Mouse (Mus musculus): Measurements from ENCODE around the gene Mmp23. TPM values are rescaled to one million over a fixed set of nuclear protein-coding genes. Genes with fewer than 3 reads are reported as not detected.

Gene Mmp23
- total RNA-seq (2023): under 1 TPM in 1 of 2 experiments, not detected in 1; 0.36 TPM

DNA sequence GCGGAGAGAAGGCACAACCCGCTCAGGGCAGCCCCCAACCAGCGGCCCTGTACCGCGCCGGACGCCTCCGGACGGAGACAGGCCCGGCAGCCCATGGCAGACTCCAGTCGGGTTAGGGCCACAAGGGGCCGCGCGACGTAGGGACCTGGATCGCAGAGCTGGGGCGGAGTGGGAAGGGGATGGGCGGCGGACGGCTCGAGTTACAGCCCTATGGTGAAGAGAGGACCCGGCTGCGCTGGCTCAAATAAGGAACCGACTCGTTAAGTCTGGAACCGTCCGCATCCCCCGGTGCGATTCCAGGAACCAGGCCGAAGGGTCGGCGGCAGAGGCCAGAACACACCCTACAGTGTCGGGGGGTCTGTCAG is at the start of gene Mmp23:
TSS of gene Mmp23 (minus strand) at position 299 of the 365 bp plus-strand sequence.

DNA sequence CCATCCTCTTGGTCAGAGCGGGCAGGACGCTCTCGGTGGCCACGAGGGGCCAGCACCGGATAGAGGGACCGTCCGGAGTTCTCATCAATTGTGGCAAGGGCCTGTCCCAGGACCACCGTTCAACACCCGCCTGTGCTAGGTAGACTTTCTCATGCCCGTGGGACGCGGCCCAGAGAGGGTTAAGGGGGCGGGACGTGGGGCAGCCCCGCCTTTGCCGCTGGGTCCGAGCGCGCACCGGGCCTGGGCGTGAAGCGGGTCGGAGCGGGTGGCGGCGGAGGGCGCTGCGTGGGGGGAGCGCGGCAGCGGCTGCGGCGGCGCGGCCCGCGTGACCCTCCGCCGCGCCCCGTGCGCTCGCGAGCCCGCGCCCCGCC is 40.9 kb upstream of the Mmp23 start, which contains the start of gene Fndc10:
TSS of gene Fndc10 (plus strand) at position 232 of the 371 bp plus-strand sequence.

DNA sequence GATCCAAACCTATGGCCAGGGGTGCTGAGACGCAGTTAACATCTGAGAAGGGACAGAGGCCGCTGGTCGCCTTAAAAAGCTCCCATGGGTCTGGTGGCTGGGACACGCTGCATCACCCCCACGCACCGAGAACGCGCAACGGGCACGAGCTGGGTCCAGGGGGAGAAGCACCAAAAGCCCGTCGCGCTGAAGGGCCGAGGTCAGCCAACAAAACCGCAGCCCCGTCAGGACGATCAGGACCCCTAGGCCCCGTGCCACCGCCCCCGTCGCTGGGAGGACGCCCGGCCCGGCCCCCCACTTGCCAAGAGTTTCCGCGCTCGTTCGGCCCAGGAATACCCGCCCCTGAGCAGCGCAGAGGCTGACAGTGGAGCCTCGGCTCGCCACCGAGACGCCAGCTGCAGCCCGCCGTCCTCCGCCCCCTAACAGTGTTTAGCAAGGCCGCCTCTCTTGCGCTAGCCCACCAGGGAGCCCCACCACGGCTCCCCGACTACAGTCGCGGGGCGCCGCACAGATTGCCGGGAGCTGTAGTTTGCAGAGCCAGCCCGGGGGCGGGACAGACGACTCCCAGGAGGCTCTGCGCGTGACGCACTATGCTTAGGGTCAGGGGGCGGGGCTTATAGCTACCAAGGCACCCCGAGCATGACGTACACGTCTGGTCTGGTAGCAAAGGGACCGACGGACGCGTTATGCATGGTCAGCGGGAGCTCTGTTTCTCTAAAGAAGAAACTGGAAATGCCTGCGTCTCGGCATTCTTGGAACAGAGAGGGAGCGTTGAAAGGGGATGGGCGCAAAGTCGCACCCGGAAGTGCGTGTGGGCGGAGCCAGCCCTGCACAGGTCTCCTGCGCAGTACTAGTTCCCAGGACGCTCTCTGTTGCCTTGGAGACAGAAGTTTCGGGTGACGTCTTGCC is 15.8 kb upstream of the Mmp23 start, which contains the start of gene Mib2:
TSS of gene Mib2 (minus strand) at position 510 of the 909 bp plus-strand sequence.

DNA sequence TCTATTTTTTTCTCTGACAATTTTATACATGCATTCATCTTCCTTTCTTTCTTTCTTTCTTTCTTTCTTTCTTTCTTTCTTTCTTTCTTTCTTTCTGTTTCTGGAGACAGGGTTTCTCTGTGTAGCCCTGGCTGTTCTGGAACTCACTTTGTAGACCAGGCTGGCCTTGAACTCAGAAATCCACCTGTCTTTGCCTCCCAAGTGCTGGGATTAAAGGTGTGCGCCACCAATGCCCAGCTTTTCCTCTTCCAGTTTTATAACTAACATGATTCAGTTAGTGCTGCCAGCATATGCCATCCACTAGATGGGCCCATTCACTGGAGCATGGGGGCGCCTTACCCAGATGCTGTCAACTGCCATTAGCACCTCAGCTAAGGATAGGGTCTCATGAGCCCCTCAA is 7.9 kb downstream of the Mmp23 start, which contains the start of gene Gm10563:
TSS of gene Gm10563 (minus strand) at position 101 of the 400 bp plus-strand sequence.

DNA sequence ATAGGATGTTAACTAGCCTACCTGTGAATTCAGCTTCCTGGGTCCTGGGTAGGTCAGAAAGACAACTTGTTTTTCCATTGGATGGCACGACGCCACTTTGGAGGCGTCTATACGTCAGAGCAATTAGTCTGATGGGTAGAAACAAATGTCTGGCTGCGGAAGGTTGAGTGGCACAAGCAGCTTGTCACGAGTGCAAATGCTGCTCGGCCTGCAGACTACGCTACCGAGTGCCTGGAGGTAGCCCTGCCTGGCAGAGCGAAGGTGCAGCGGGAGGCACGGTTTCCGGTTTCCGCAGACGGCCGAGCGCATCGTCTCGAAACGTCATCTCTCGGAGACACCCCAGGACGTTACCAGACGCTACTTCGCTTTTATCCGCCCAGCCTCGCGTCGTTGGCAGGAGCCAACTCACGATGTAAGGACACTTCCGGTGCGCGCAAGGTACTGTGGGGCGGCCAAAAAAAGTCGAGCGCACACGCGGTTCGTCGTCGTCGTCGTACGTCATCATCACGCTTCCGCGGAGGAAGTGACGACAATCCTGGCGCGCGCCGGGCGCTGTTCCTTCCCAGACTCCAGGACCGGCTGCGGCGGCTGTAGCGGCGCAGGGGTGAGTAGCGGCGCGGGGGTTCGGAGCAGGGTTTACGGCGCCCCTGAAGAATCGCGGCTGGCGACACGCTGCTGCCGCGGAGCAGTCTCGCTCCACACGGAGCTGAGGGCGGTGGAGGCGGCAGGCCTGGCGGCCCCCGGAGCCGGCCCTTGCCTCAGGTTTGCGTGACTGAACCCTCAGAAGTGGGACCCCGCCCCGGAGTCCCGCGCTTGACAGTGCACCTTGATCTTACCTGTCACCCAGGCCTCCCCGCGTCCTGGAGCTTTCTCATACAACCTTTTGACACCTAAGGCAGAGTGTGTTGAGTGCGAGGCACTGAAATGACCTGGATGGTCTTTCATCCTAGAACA is 28.6 kb downstream of the Mmp23 start, which contains the start of gene Cdk11b:
TSS of gene Cdk11b (plus strand) at position 517 of the 954 bp plus-strand sequence.

DNA sequence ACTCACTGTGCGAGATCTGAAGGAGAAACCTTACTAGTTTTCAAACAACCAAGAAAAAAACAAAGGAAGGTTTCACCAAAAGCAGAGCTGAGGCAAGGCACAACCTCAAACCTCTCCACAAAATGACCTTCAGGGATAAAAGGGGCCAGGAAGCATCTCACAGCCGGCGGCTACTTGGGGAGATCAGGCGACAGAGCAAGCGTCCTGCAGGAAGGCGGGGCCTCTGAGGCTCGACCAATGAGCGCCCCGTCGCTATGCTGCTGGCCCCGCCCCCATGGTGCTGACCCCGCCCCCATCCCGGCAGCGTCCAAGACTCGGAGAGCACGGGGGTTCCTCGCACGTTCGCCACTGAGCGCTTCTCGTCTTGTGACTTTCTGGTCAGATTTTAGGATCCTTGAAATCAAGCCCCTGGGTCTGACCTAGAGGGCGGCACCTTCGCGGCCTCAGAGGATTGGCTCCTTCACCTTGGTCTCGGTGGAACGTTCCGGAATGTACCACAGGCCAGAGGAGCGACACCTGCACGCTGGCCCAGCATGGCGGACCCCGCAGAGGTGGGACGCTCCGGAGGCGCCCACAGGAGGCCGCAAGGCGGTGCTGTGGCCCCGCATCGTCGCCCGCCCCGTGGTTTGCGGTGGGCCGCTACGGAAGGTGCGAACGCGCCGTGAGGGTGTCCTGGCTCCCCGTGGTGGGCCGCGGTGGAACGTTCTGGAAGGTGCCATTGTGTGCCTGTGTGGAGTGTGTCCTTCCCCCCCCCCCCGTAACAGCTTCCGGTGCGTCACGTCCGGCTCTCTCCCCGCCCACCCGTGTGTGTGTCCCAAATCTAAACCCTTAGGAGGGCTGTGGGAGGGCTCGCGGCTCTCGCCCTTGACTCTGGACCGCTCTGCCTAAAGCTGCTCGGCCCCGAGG is 51.8 kb downstream of the Mmp23 start, which contains the start of gene Slc35e2:
TSS of gene Slc35e2 (plus strand) at position 326 of the 906 bp plus-strand sequence.

Other genes with a start within 250 kb of the Mmp23 start
- under 1 TPM in 1 of 2 experiments, not detected in 1; 0.21 TPM for gene Cfap74, start 244.2 kb downstream of the Mmp23 start, total RNA-seq (2023)
- gene Tmem52, start 184.3 kb downstream of the Mmp23 start, total RNA-seq (2023): not detected
- 100 to 1,000 TPM; 329 to 370 TPM for gene Gnb1, start 162.0 kb downstream of the Mmp23 start, total RNA-seq (2023)
- gene Nadk, start 91.0 kb downstream of the Mmp23 start, total RNA-seq (2023): 100 to 1,000 TPM; 507 to 539 TPM
- gene Slc35e2, start 52.0 kb downstream of the Mmp23 start, total RNA-seq (2023): 10 to 100 TPM; 14.0 to 16.4 TPM
- 100 to 1,000 TPM in 1 of 2 experiments, 10 to 100 TPM in 1; 95.9 to 117 TPM for gene Cdk11b, start 28.5 kb downstream of the Mmp23 start, total RNA-seq (2023)
- not detected for gene Gm10563, start 8.0 kb downstream of the Mmp23 start, total RNA-seq (2023)
- gene Mib2, start 15.8 kb upstream of the Mmp23 start, total RNA-seq (2023): 10 to 100 TPM; 39.5 to 42.6 TPM
- 1 to 10 TPM; 2.2 to 2.7 TPM for gene Fndc10, start 41.0 kb upstream of the Mmp23 start, total RNA-seq (2023)
- 10 to 100 TPM; 73.7 to 74.0 TPM for gene Ssu72, start 51.4 kb upstream of the Mmp23 start, total RNA-seq (2023)
- gene Tmem240, start 81.4 kb upstream of the Mmp23 start, total RNA-seq (2023): 1 to 10 TPM in 1 of 2 experiments, under 1 TPM in 1; 0.88 to 1.4 TPM
- gene Atad3a, start 107.7 kb upstream of the Mmp23 start, total RNA-seq (2023): 10 to 100 TPM; 24.2 to 24.6 TPM
- under 1 TPM in 1 of 2 experiments, not detected in 1; 0.21 TPM for gene Vwa1, start 121.3 kb upstream of the Mmp23 start, total RNA-seq (2023)
- not detected for gene Tmem88b, start 132.5 kb upstream of the Mmp23 start, total RNA-seq (2023)
- not detected for gene Ankrd65, start 137.1 kb upstream of the Mmp23 start, total RNA-seq (2023)
- 10 to 100 TPM; 51.0 to 54.8 TPM for gene Mrpl20, start 149.5 kb upstream of the Mmp23 start, total RNA-seq (2023)
- 100 to 1,000 TPM; 158 to 164 TPM for gene Ccnl2, start 159.1 kb upstream of the Mmp23 start, total RNA-seq (2023)
- gene Aurkaip1, start 177.9 kb upstream of the Mmp23 start, total RNA-seq (2023): 10 to 100 TPM; 58.6 to 66.6 TPM
- 1 to 10 TPM in 1 of 2 experiments, under 1 TPM in 1; 0.50 to 1.3 TPM for gene Mxra8, start 186.3 kb upstream of the Mmp23 start, total RNA-seq (2023)
- 10 to 100 TPM; 41.4 to 45.3 TPM for gene Dvl1, start 194.0 kb upstream of the Mmp23 start, total RNA-seq (2023)
- gene Tas1r3, start 210.0 kb upstream of the Mmp23 start, total RNA-seq (2023): under 1 TPM; 0.58 to 0.84 TPM
- 10 to 100 TPM in 1 of 2 experiments, 1 to 10 TPM in 1; 7.6 to 15.4 TPM for gene Cptp, start 216.1 kb upstream of the Mmp23 start, total RNA-seq (2023)
- 10 to 100 TPM; 32.4 to 38.0 TPM for gene Ints11, start 216.2 kb upstream of the Mmp23 start, total RNA-seq (2023)
- gene Pusl1, start 238.4 kb upstream of the Mmp23 start, total RNA-seq (2023): 10 to 100 TPM; 23.1 to 25.2 TPM
- 10 to 100 TPM; 57.8 to 64.3 TPM for gene Acap3, start 238.4 kb upstream of the Mmp23 start, total RNA-seq (2023)

Data from monocyte, adult 59 days (primary cell).